Mouse (Mus musculus) G1E (cell line): Measurements from ENCODE around the gene Slc6a5. TPM values are rescaled to one million over a fixed set of nuclear protein-coding genes. Genes with fewer than 3 reads are reported as not detected.

Experiments
- ATAC-seq: 2 replicates; pipeline ENCODE4 v1.8.0; 2016; ENCODE audit warnings: mild to moderate bottlenecking; ENCODE audit not compliant: insufficient number of reproducible peaks, poor library complexity, low FRiP score, severe bottlenecking; ENCODE audit errors: extremely low read depth
- DNase-seq: peaks from one replicate; pipeline ENCODE4 v3.0.0; 2012; ENCODE audit warnings: low spot score
- H3K27me3 ChIP-seq: 2 replicates; pipeline ENCODE4 v1.6.1; 2012; ENCODE audit warnings: mild to moderate bottlenecking, low read length, inconsistent platforms; ENCODE audit not compliant: insufficient read depth
- H3K36me3 ChIP-seq: replicated peaks from 2 replicates; pipeline ENCODE3; 2012; ENCODE audit warnings: mild to moderate bottlenecking, inconsistent platforms
- H3K4me1 ChIP-seq: 2 replicates; pipeline ENCODE4 v1.6.1; 2012; ENCODE audit warnings: low read depth, low read length, inconsistent platforms, mixed read lengths; ENCODE audit not compliant: insufficient read depth
- H3K4me3 ChIP-seq: 2 replicates; pipeline ENCODE4 v1.5.1; 2012; ENCODE audit warnings: low read depth, mild to moderate bottlenecking, inconsistent platforms, low read length, moderate library complexity, mixed read lengths
- H3K9me3 ChIP-seq: replicated peaks from 2 replicates; pipeline ENCODE4 v1.6.1; 2012; ENCODE audit warnings: inconsistent platforms
- CTCF ChIP-seq: IDR thresholded peaks from 2 replicates; pipeline ENCODE4 v1.5.1; 2012; ENCODE audit warnings: low read depth, low read length, inconsistent platforms, mixed read lengths
- GATA1 ChIP-seq: IDR thresholded peaks from 2 replicates; pipeline ENCODE4 v1.6.1; 2012; ENCODE audit warnings: borderline replicate concordance, low read length, inconsistent platforms, mixed read lengths
- GATA2 ChIP-seq: IDR thresholded peaks from 2 replicates; pipeline ENCODE4 v1.6.1; 2012; ENCODE audit warnings: low read depth, low read length, inconsistent platforms, borderline replicate concordance
- POLR2AphosphoS5 ChIP-seq: IDR thresholded peaks from 2 replicates; pipeline ENCODE4 v1.6.1; 2012; ENCODE audit warnings: low read depth, low read length, inconsistent platforms; ENCODE audit not compliant: insufficient replicate concordance
- TAL1 ChIP-seq: conservative IDR thresholded peaks from 2 replicates; pipeline ENCODE4 v1.6.1; 2012; ENCODE audit warnings: low read depth, low read length, inconsistent platforms, mixed read lengths
- polyA plus RNA-seq: library from polyadenylated mRNA; stranded (reverse); fragments of >175 nt; gene quantifications from 2 replicates; pipeline ENCODE4 v1.2.3, GENCODE M21; 2012
- total RNA-seq, 2 experiments: library from RNA; stranded (forward) in 1 of 2; stranded (reverse) in 1 of 2; fragments of 200-1000 nt in 1 of 2; fragments of >200 nt in 1 of 2; fragmentation: Nextera tagmentation in 1 of 2; gene quantifications; 2 replicates each; pipeline ENCODE4 v1.2.3; 2014 to 2017

Slc6a5 gene
- total and polyA plus RNA-seq, 3 experiments = 0.11 TPM; not detected in 2

GRCm38 (mm10) chr7:49879998-49880707 lies 29.8 kb upstream of the Slc6a5 start:
- TF ChIP-seq GATA1 (no peak), POLR2AphosphoS5 (no peak), CTCF (no peak), TAL1 (no peak), GATA2 (no peak)
- Histone ChIP-seq H3K27me3 (no peaks in the 10 kb centered on the region; the same call in 1 of the 2 replicates), H3K36me3 (no peaks in the 10 kb centered on the region), H3K4me1 (peaks cover 4% of the 10 kb centered on the region; the same call in 1 of the 2 replicates), H3K4me3 (no peak overlapping the region), H3K9me3 (no peaks in the 10 kb centered on the region)
- ATAC-seq (no peak), DNase-seq (no peak)

DNA sequence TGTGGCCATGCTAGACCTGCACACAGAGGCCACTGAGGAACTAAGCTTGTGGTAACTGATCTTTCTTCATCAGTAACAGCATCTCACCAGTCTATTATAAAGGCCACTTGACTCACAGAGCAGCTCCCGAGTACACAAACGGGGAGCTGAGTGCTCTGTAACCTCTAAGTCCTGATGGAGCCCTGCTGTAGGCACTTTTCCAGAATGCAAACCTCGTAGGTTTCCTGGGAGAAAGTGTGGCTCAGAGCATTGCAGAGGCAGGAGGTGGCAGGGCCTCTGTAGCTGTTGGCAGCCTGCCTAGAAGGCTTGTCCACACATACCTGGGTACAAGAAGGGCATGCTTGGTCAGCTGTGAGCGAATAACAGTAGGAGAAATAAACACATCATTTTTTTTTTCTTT lies 27.7 kb upstream of the Slc6a5 start:
- no peaks in the 10 kb centered on the region for H3K36me3 ChIP-seq
- peaks cover 4% of the 10 kb centered on the region; the same call in 1 of the 2 replicates for H3K4me1 ChIP-seq
- H3K4me3 ChIP-seq = no peak overlapping the region
- peaks cover 2% of the 10 kb centered on the region; the same call in 1 of the 2 replicates for H3K27me3 ChIP-seq
- no peak for TF ChIP-seq GATA1
- no peak for TF ChIP-seq TAL1
- TF ChIP-seq POLR2AphosphoS5 = no peak
- no peak for TF ChIP-seq GATA2
- no peak for TF ChIP-seq CTCF
- DNase-seq (no peak), ATAC-seq (no peak)
- no peaks in the 10 kb centered on the region for H3K9me3 ChIP-seq

GRCm38 (mm10) chr7:49882694-49883389 lies 27.1 kb upstream of the Slc6a5 start:
- Histone ChIP-seq H3K36me3 (no peaks in the 10 kb centered on the region), H3K4me3 (no peak overlapping the region), H3K9me3 (no peaks in the 10 kb centered on the region), H3K4me1 (peaks cover 4% of the 10 kb centered on the region; the same call in 1 of the 2 replicates), H3K27me3 (peaks cover 2% of the 10 kb centered on the region; the same call in 1 of the 2 replicates)
- no peak for DNase-seq
- no peak for ATAC-seq
- no peak for TF ChIP-seq CTCF
- TF ChIP-seq TAL1 = no peak
- no peak for TF ChIP-seq GATA1
- no peak for TF ChIP-seq GATA2
- no peak for TF ChIP-seq POLR2AphosphoS5

DNA sequence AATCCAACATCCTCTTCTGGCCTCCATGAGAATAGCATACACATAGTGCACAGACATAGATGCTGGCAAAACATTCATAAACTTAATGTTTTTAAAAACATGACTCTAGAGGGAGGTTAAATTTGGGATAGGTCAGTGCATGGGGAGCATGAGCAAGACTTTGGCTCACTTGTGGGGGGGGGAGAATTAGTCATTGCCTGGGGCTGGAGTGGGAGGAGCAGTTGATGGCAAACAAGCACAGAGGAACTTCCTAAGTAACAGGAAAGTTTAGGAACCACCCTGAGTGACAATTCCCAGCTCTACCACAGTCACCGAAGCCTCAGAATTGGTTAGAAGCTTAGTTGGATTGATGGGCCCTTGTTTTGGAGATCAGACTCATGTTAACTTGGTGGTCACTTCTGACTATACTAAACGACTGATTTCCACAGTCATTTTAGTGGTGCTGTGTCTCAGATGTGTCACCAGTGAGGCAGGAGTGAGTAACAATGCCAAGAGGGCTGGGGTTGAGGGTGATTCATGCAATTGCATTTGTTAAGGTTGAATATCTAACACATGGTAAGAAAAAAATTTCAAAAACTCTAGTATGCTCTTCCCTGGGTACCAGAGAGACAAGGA lies 22.1 kb upstream of the Slc6a5 start:
- Histone ChIP-seq H3K4me3 (no peak overlapping the region), H3K9me3 (no peaks in the 10 kb centered on the region), H3K27me3 (peaks cover 2% of the 10 kb centered on the region; the same call in 1 of the 2 replicates), H3K36me3 (no peaks in the 10 kb centered on the region), H3K4me1 (no peaks in the 10 kb centered on the region)
- DNase-seq = no peak
- ATAC-seq = no peak
- TF ChIP-seq TAL1 = no peak
- no peak for TF ChIP-seq CTCF
- TF ChIP-seq GATA1 = no peak
- no peak for TF ChIP-seq GATA2
- no peak for TF ChIP-seq POLR2AphosphoS5

- no peaks in the 10 kb centered on the region for H3K27me3 ChIP-seq
Measured at GRCm38 (mm10) chr7:49894786-49895185, 15.2 kb upstream of the Slc6a5 start.

GRCm38 (mm10) chr7:49895296-49895695 lies 14.7 kb upstream of the Slc6a5 start:
- TF ChIP-seq GATA1 (no peak), GATA2 (no peak), POLR2AphosphoS5 (no peak), TAL1 (no peak), CTCF (no peak)

More at GRCm38 (mm10) chr7:49894786-49895185, 15.2 kb upstream of the Slc6a5 start:
- Histone ChIP-seq H3K4me1 (no peaks in the 10 kb centered on the region), H3K4me3 (no peak overlapping the region), H3K9me3 (no peaks in the 10 kb centered on the region), H3K36me3 (no peaks in the 10 kb centered on the region)
- ATAC-seq (no peak), DNase-seq (no peak)
- TF ChIP-seq POLR2AphosphoS5 (no peak), GATA2 (no peak), TAL1 (no peak), GATA1 (no peak), CTCF (no peak)

More at GRCm38 (mm10) chr7:49895296-49895695, 14.7 kb upstream of the Slc6a5 start:
- no peaks in the 10 kb centered on the region for H3K27me3 ChIP-seq
- DNase-seq (no peak), ATAC-seq (no peak)
- no peaks in the 10 kb centered on the region for H3K36me3 ChIP-seq
- H3K9me3 ChIP-seq = no peaks in the 10 kb centered on the region
- H3K4me3 ChIP-seq = no peak overlapping the region
- no peaks in the 10 kb centered on the region for H3K4me1 ChIP-seq
